Mouse (Mus musculus) lung, postnatal 0 days (tissue): ENCODE data around the gene Il1rap.

Experiments
- CTCF ChIP-seq: IDR thresholded peaks from 2 replicates; pipeline ENCODE4 v1.5.1; 2016; ENCODE audit warnings: antibody characterized with exemption, mild to moderate bottlenecking
- EP300 ChIP-seq: IDR thresholded peaks from 2 replicates; pipeline ENCODE4 v1.6.1; 2016; ENCODE audit warnings: antibody characterized with exemption, mild to moderate bottlenecking, control low read depth

DNA sequence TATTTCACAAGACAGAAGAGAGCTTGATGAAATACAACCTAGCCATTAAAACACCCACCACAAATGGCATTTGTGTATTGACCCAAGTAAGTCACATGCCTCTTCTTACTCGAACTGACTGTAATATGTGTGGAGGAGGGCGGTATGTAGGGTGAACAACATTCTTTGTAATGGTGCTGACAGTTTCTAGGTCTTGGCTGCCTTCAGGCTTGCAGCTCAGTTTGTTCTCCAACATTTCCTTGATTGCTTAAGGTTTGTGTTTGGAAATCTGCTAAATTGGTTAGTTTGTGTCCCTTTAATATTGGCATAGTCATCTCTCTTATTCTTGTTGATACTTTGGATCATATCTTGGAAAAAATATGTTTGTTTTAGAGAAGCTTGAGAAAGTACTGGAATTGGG is 87.6 kb downstream of the Il1rap start:
- no peak for TF ChIP-seq CTCF
- TF ChIP-seq EP300, result no peak
